Mouse (Mus musculus) embryonic facial prominence, embryonic 13.5 days (tissue): ENCODE measurements at regions not wholly inside any gene's neighbourhood (a gene's known extent, or its start where the extent isn't known, plus 50 kb on each side); places are given as distances from the start of the nearest gene placed in this dataset.
A peak's percentile ranks its signal among the peaks of the same experiment; 100 is the strongest.

ENCODE experiments used
- ATAC-seq: fragments of 200-750 bp; cut with Nextera tagmentation; 2 replicates; pipeline ENCODE4 v1.8.0; 2017; ENCODE audit warnings: low read depth; ENCODE audit not compliant: insufficient number of reproducible peaks, insufficient read depth, low FRiP score, low TSS enrichment
- H3K27ac ChIP-seq: fragments of 300-500 bp; sonication (generic); 2 replicates; pipeline ENCODE4 v1.5.1; 2015; ENCODE audit warnings: moderate library complexity, mild to moderate bottlenecking, inconsistent platforms
- H3K27me3 ChIP-seq: fragments of 300-500 bp; sonication (generic); 2 replicates; pipeline ENCODE4 v1.6.1; 2015; ENCODE audit warnings: mild to moderate bottlenecking, inconsistent platforms
- H3K36me3 ChIP-seq: fragments of 300-500 bp; sonication (generic); 2 replicates; pipeline ENCODE4 v1.6.1; 2015; ENCODE audit warnings: mild to moderate bottlenecking, inconsistent platforms
- H3K4me1 ChIP-seq: fragments of 300-500 bp; sonication (generic); 2 replicates; pipeline ENCODE4 v1.6.1; 2015; ENCODE audit warnings: inconsistent platforms
- H3K4me2 ChIP-seq: fragments of 300-500 bp; sonication (generic); 2 replicates; pipeline ENCODE4 v1.6.1; 2015; ENCODE audit warnings: moderate library complexity, mild to moderate bottlenecking, inconsistent platforms
- H3K4me3 ChIP-seq: fragments of 300-500 bp; sonication (generic); 2 replicates; pipeline ENCODE4 v1.5.1; 2015; ENCODE audit warnings: mild to moderate bottlenecking, inconsistent platforms
- H3K9ac ChIP-seq: fragments of 300-500 bp; sonication (generic); 2 replicates; pipeline ENCODE4 v1.6.1; 2015; ENCODE audit warnings: mild to moderate bottlenecking, inconsistent platforms
- H3K9me3 ChIP-seq: fragments of 300-500 bp; sonication (generic); 2 replicates; pipeline ENCODE4 v1.6.1; 2016; ENCODE audit warnings: inconsistent platforms
- WGBS: fragments of 180-500 bp; shearing (Covaris S2); methylation state at CpG from one replicate; pipeline ENCODE4 v1.1.7; 2015; ENCODE audit warnings: mixed read lengths; 5-methylcytosine and 5-hydroxymethylcytosine counted together

GRCm38 (mm10) chr13:28420636-28421035 is 163.3 kb downstream of the Gm11361 start:
- H3K4me3 ChIP-seq = no peak overlapping the region
- no peak overlapping the region for H3K4me2 ChIP-seq
- H3K27ac ChIP-seq = no peak overlapping the region
- no peak for ATAC-seq
- H3K4me1 ChIP-seq = peaks cover 50% of the 10 kb centered on the region
- no peaks in the 10 kb centered on the region for H3K9me3 ChIP-seq
- WGBS = 78% methylated on average over 3 of the region's 3 CpGs
- H3K27me3 ChIP-seq = no peaks in the 10 kb centered on the region
- H3K9ac ChIP-seq = no peak overlapping the region
- no peaks in the 10 kb centered on the region for H3K36me3 ChIP-seq

GRCm38 (mm10) chr13:28419950-28420381 is 162.6 kb downstream of the Gm11361 start:
- Histone ChIP-seq H3K9me3 (no peaks in the 10 kb centered on the region), H3K27me3 (no peaks in the 10 kb centered on the region), H3K4me1 (peaks cover 52% of the 10 kb centered on the region), H3K36me3 (no peaks in the 10 kb centered on the region), H3K27ac (peak overlapping the region; percentile 52; the same call in 1 of the 2 replicates), H3K4me2 (peak overlapping the region; percentile 58), H3K9ac (no peak overlapping the region), H3K4me3 (peak overlapping the region; percentile 33)
- ATAC-seq = no peak
- WGBS = 33% methylated on average over 16 of the region's 16 CpGs

GRCm38 (mm10) chr13:28418936-28419681 is 161.8 kb downstream of the Gm11361 start:
- peak overlapping the region; percentile 58 for H3K4me2 ChIP-seq

GRCm38 (mm10) chr13:28417929-28418881 is 160.9 kb downstream of the Gm11361 start:
- ATAC-seq = peak; percentile 82
- H3K4me1 ChIP-seq = peaks cover 52% of the 10 kb centered on the region
- no peaks in the 10 kb centered on the region for H3K36me3 ChIP-seq
- H3K9ac ChIP-seq = peak overlapping the region; percentile 55
- peak overlapping the region; percentile 94 for H3K27ac ChIP-seq
- H3K4me2 ChIP-seq = peak overlapping the region; percentile 58
- H3K9me3 ChIP-seq = no peaks in the 10 kb centered on the region
- H3K4me3 ChIP-seq = peak overlapping the region; percentile 33
- WGBS = 6% methylated on average over 11 of the region's 11 CpGs
- no peaks in the 10 kb centered on the region for H3K27me3 ChIP-seq

More at GRCm38 (mm10) chr13:28418936-28419681, 161.8 kb downstream of the Gm11361 start:
- Histone ChIP-seq H3K4me1 (peaks cover 52% of the 10 kb centered on the region), H3K9ac (peak overlapping the region; percentile 55), H3K36me3 (no peaks in the 10 kb centered on the region), H3K27ac (peak overlapping the region; percentile 94), H3K9me3 (no peaks in the 10 kb centered on the region), H3K27me3 (no peaks in the 10 kb centered on the region), H3K4me3 (peak overlapping the region; percentile 33; the same call in 1 of the 2 replicates)
- ATAC-seq = no peak
- WGBS = 80% methylated on average over 17 of the region's 17 CpGs

- H3K9ac ChIP-seq = peak overlapping the region; percentile 57
- 2% methylated on average over 7 of the region's 7 CpGs for WGBS
- H3K27ac ChIP-seq = peak overlapping the region; percentile 94
- H3K4me1 ChIP-seq = peaks cover 52% of the 10 kb centered on the region
- H3K4me2 ChIP-seq = peak overlapping the region; percentile 58
- no peaks in the 10 kb centered on the region for H3K27me3 ChIP-seq
- ATAC-seq = peak; percentile 71
- H3K9me3 ChIP-seq = no peaks in the 10 kb centered on the region
- peak overlapping the region; percentile 33 for H3K4me3 ChIP-seq
- H3K36me3 ChIP-seq = no peaks in the 10 kb centered on the region
Observed at GRCm38 (mm10) chr13:28417431-28417928, 160.2 kb downstream of the Gm11361 start.

GRCm38 (mm10) chr13:28416887-28417286 is 159.6 kb downstream of the Gm11361 start:
- 22% methylated on average over 8 of the region's 8 CpGs for WGBS

GRCm38 (mm10) chr13:28416231-28416630 is 158.9 kb downstream of the Gm11361 start:
- H3K27me3 ChIP-seq = no peaks in the 10 kb centered on the region
- WGBS = 9% methylated on average over 6 of the region's 6 CpGs
- 0 out of 2 replicates have a peak overlapping the region, but pooled peaks have one; percentile 7 for H3K4me3 ChIP-seq
- H3K36me3 ChIP-seq = no peaks in the 10 kb centered on the region
- H3K9ac ChIP-seq = no peak overlapping the region
- H3K9me3 ChIP-seq = no peaks in the 10 kb centered on the region
- ATAC-seq = no peak
- peak overlapping the region; percentile 94 for H3K27ac ChIP-seq
- peak overlapping the region; percentile 58 for H3K4me2 ChIP-seq
- H3K4me1 ChIP-seq = peaks cover 52% of the 10 kb centered on the region

More at GRCm38 (mm10) chr13:28416887-28417286, 159.6 kb downstream of the Gm11361 start:
- Histone ChIP-seq H3K27ac (peak overlapping the region; percentile 94), H3K27me3 (no peaks in the 10 kb centered on the region), H3K4me1 (peaks cover 52% of the 10 kb centered on the region), H3K9me3 (no peaks in the 10 kb centered on the region), H3K9ac (no peak overlapping the region), H3K4me2 (peak overlapping the region; percentile 58), H3K36me3 (no peaks in the 10 kb centered on the region), H3K4me3 (peak overlapping the region; percentile 33)
- no peak for ATAC-seq

GRCm38 (mm10) chr13:28415769-28416168 is 158.4 kb downstream of the Gm11361 start:
- Histone ChIP-seq H3K9ac (no peak overlapping the region), H3K4me2 (peak overlapping the region; percentile 58), H3K27me3 (no peaks in the 10 kb centered on the region), H3K9me3 (no peaks in the 10 kb centered on the region), H3K4me3 (no peak overlapping the region), H3K27ac (0 out of 2 replicates have a peak overlapping the region, but pooled peaks have one; percentile 33), H3K4me1 (peaks cover 52% of the 10 kb centered on the region), H3K36me3 (no peaks in the 10 kb centered on the region)
- 36% methylated on average over 1 of the region's 1 CpGs for WGBS
- ATAC-seq = no peak

- Histone ChIP-seq H3K9me3 (no peaks in the 10 kb centered on the region), H3K36me3 (no peaks in the 10 kb centered on the region), H3K27ac (no peak overlapping the region), H3K4me3 (no peak overlapping the region), H3K27me3 (no peaks in the 10 kb centered on the region), H3K4me2 (no peak overlapping the region), H3K9ac (no peak overlapping the region), H3K4me1 (peaks cover 9% of the 10 kb centered on the region; the same call in 1 of the 2 replicates)
- 50% methylated on average over 2 of the region's 2 CpGs for WGBS
- ATAC-seq = no peak
Observed at GRCm38 (mm10) chr13:28410324-28410723, 153.0 kb downstream of the Gm11361 start.

GRCm38 (mm10) chr13:28409609-28409902 is 152.2 kb downstream of the Gm11361 start:
- Histone ChIP-seq H3K36me3 (no peaks in the 10 kb centered on the region), H3K9ac (no peak overlapping the region), H3K4me1 (peaks cover 7% of the 10 kb centered on the region; the same call in 1 of the 2 replicates), H3K4me3 (no peak overlapping the region), H3K27me3 (no peaks in the 10 kb centered on the region), H3K4me2 (no peak overlapping the region), H3K9me3 (no peaks in the 10 kb centered on the region), H3K27ac (no peak overlapping the region)
- 35% methylated on average over 1 of the region's 1 CpGs for WGBS
- ATAC-seq = no peak

- H3K9ac ChIP-seq = no peak overlapping the region
- peaks cover 7% of the 10 kb centered on the region; the same call in 1 of the 2 replicates for H3K4me1 ChIP-seq
- H3K4me2 ChIP-seq = no peak overlapping the region
- WGBS = 17% methylated on average over 7 of the region's 7 CpGs
- H3K9me3 ChIP-seq = no peaks in the 10 kb centered on the region
- H3K4me3 ChIP-seq = no peak overlapping the region
- no peak for ATAC-seq
- no peak overlapping the region for H3K27ac ChIP-seq
- no peaks in the 10 kb centered on the region for H3K27me3 ChIP-seq
- no peaks in the 10 kb centered on the region for H3K36me3 ChIP-seq
Observed at GRCm38 (mm10) chr13:28408868-28409608, 151.7 kb downstream of the Gm11361 start.
